ENCODE assay signal across 9 mouse cellular contexts in the genomic region with DNA sequence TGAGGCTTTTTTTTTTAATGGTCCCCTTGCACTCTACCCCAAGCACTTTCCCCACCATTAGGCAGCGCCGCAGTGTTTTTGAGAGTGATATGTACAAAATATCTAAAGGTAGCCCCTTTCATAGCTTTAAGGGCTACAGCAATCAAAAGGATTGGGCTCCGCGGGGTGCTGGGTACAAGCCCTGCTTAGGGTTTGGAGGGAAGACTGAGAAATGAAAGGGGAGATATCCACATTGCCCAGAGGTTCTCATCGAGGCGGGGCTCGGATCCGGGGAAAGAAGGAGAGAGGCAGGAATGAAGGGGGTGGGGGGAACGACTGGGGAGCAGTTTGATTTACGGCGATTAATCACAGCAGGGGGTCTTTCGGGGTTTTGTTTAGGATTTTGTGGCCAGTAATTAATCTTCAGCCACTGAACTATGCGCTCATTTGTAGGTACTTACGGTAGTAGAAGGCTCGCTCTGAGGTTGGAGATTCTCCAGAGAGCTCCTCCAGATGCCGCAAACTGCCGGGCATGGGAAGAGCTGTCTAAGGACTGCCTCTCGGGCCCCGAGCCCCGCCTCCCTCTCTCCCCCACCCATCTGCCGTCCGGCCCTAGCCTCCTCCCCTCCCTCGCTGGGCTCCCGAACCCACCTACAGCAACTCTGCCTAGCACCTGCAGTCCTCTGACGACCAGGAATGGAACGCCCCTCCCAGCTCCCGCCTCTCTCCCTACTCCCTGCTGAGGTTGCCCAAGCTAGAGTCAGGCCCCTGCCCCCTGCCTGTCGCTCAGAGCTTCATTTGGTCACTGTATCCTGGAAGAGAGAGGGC. TPM values are rescaled to one million over a fixed set of nuclear protein-coding genes. Genes with fewer than 3 reads are reported as not detected.
DNase-seq lines count a peak whose midpoint lies in the region; ATAC-seq and TF ChIP-seq lines count a peak whose summit lies in the region.
"Had no signal": no experiment of that assay in that cellular context is flagged by ENCODE, and none has a peak within 500 bp of the region (broad histone marks: within the 10 kb centered on the region; RNA-seq: fewer than 3 reads in every experiment).

A gene (minus strand): TSS at position 537 of the 807 bp plus-strand sequence.

- no peaks in the 10 kb centered on the region for H3K36me3 ChIP-seq in heart, embryonic 12.5 days
- H3K36me3 ChIP-seq in kidney, postnatal 0 days (ENCODE audit: insufficient read depth, low read length) = no peaks in the 10 kb centered on the region
- H3K36me3 ChIP-seq in liver, postnatal 0 days (replicated peaks; ENCODE audit: insufficient read depth, low read length) = no peaks in the 10 kb centered on the region

- peak; percentile 75 for ATAC-seq in heart, embryonic 12.5 days (ENCODE audit: insufficient number of reproducible peaks, low FRiP score)
- peak; percentile 94 for ATAC-seq in kidney, postnatal 0 days (replicated peaks; ENCODE audit: low FRiP score, low read depth)
- ATAC-seq in liver, postnatal 0 days = peak; percentile 99

- peak within 1 kb of the TSS; percentile 45 for H3K4me3 ChIP-seq in heart, embryonic 12.5 days
- H3K4me3 ChIP-seq in kidney, postnatal 0 days (replicated peaks; ENCODE audit: low read depth, low read length) = peak within 1 kb of the TSS; percentile 26
- H3K4me3 ChIP-seq in liver, postnatal 0 days (ENCODE audit: low read depth, low read length) = peak within 1 kb of the TSS; percentile 36

- peak within 1 kb of the TSS; percentile 70 for H3K4me2 ChIP-seq in heart, embryonic 12.5 days
- peak within 1 kb of the TSS; percentile 49 for H3K4me2 ChIP-seq in kidney, postnatal 0 days (ENCODE audit: low read length)
- H3K4me2 ChIP-seq in liver, postnatal 0 days (ENCODE audit: low read depth, low read length) = peak within 1 kb of the TSS; percentile 59

- DNase-seq in adrenal gland, postnatal 10 days = peak; percentile 37
- DNase-seq in adrenal gland, postnatal 4 days (ENCODE audit: low spot score in 2 of 2) = no peak
- peak; percentile 75 for DNase-seq in embryo, embryonic 10.5 days (ENCODE audit: low spot score)
- DNase-seq in kidney, postnatal 0 days (ENCODE audit: low spot score) = peak; percentile 45
- peak; percentile 51 for DNase-seq in liver, postnatal 0 days
- peak; percentile 1 for DNase-seq in ovary, postnatal 14 days (ENCODE audit: low spot score)
- no peak for DNase-seq in urinary bladder, adult 2 months (ENCODE audit: low spot score)

- TF ChIP-seq CTCF in kidney, postnatal 0 days (IDR thresholded peaks at IDR 0.05; ENCODE audit: low read depth) = peak; percentile 36; the same call in 1 of the 2 replicates
- TF ChIP-seq CTCF in liver, postnatal 0 days (IDR thresholded peaks at IDR 0.05; ENCODE audit: low read depth) = no peak

- H3K27me3 ChIP-seq in heart, embryonic 12.5 days (replicated peaks) = no peaks in the 10 kb centered on the region
- no peaks in the 10 kb centered on the region for H3K27me3 ChIP-seq in kidney, postnatal 0 days (ENCODE audit: insufficient read depth, low read length)
- H3K27me3 ChIP-seq in liver, postnatal 0 days (ENCODE audit: insufficient read depth, low read length) = no peaks in the 10 kb centered on the region

- no peaks in the 10 kb centered on the region for H3K9me3 ChIP-seq in heart, embryonic 12.5 days (replicated peaks)
- H3K9me3 ChIP-seq in kidney, postnatal 0 days (replicated peaks; ENCODE audit: low read length) = no peaks in the 10 kb centered on the region
- H3K9me3 ChIP-seq in liver, postnatal 0 days (ENCODE audit: low read length) = no peaks in the 10 kb centered on the region

- no peaks in the 10 kb centered on the region for H3K4me1 ChIP-seq in heart, embryonic 12.5 days (replicated peaks)
- H3K4me1 ChIP-seq in kidney, postnatal 0 days (replicated peaks; ENCODE audit: insufficient read depth, low read length) = no peaks in the 10 kb centered on the region
- no peaks in the 10 kb centered on the region for H3K4me1 ChIP-seq in liver, postnatal 0 days (ENCODE audit: insufficient read depth)

- 16% methylated on average over 28 of the region's 28 CpGs for WGBS in heart, embryonic 12.5 days
- 23% methylated on average over 28 of the region's 28 CpGs for WGBS in kidney, postnatal 0 days
- 22% methylated on average over 23 of the region's 28 CpGs for WGBS in liver, postnatal 0 days (ENCODE audit: insufficient replicate concordance)

- no peak within 1 kb of the TSS for H3K9ac ChIP-seq in heart, embryonic 12.5 days
- no peak within 1 kb of the TSS for H3K9ac ChIP-seq in kidney, postnatal 0 days (ENCODE audit: low read depth, low read length)
- peak within 1 kb of the TSS; percentile 11; the same call in 1 of the 2 replicates for H3K9ac ChIP-seq in liver, postnatal 0 days (replicated peaks)

- no peak for TF ChIP-seq EP300 in liver, postnatal 0 days (IDR thresholded peaks at IDR 0.05; ENCODE audit: low read depth)

- H3K27ac ChIP-seq in heart, embryonic 12.5 days (ENCODE audit: poor library complexity, severe bottlenecking) = no peak within 1 kb of the TSS
- no peak within 1 kb of the TSS for H3K27ac ChIP-seq in kidney, postnatal 0 days
- H3K27ac ChIP-seq in liver, postnatal 0 days (ENCODE audit: low read depth) = no peak within 1 kb of the TSS

RNA-seq across cellular contexts. Expression of the gene that starts here (rescaled TPM):
- total RNA-seq in adrenal gland, postnatal 10 days (2021) = 1 to 10 TPM; 3.3 to 8.2 TPM
- total RNA-seq in adrenal gland, postnatal 4 days (2021) = 10 to 100 TPM in 1 of 2 experiments, 1 to 10 TPM in 1; 7.2 to 12.4 TPM
- polyA plus RNA-seq in heart, embryonic 12.5 days (2016; fragmentation: Nextera tagmentation; extraction: Ambion mirVana) = 2.6 and 3.9 TPM in 2 replicates
- polyA plus RNA-seq in kidney, postnatal 0 days (2015; fragmentation: Nextera tagmentation; extraction: Ambion mirVana) = 2.7 and 2.9 TPM in 2 replicates
- 6.8 and 7.7 TPM in 2 replicates for polyA plus RNA-seq in liver, postnatal 0 days (2015; fragmentation: Nextera tagmentation; extraction: Ambion mirVana)
- 0.51 and 0.52 TPM in 2 replicates for polyA plus RNA-seq in urinary bladder, adult 2 months (2012; rRNA removed)
- polyA plus RNA-seq: spleen, adult 2 months had no signal

Comparison
In these comparisons a context has a peak if more than half of its experiments do, and no peak if none do; other contexts are left out.
1. DNase-seq: peak in adrenal gland, postnatal 10 days (single experiment), embryo, embryonic 10.5 days (single experiment), kidney, postnatal 0 days (single experiment), liver, postnatal 0 days (single experiment) and ovary, postnatal 14 days (single experiment); none in adrenal gland, postnatal 4 days (0 of 2) and urinary bladder, adult 2 months (single experiment).
2. Peak in every context shown above with its lines, with median percentiles within 50 percentile points of each other: ATAC-seq, H3K4me2 ChIP-seq and H3K4me3 ChIP-seq.